Mouse (Mus musculus) colon, adult 2 months (tissue): Measurements from ENCODE around the gene Crmp1. TPM values are rescaled to one million over a fixed set of nuclear protein-coding genes. Genes with fewer than 3 reads are reported as not detected.

Experiments
- polyA plus RNA-seq: library from polyadenylated mRNA; depleted of rRNA; stranded (reverse); fragments of >200 nt; gene quantifications from 2 replicates; pipeline ENCODE4 v1.2.3, GENCODE M21; 2012; rRNA removed

The Crmp1 gene
- polyA plus RNA-seq: 3.3 and 3.8 TPM in 2 replicates

DNA sequence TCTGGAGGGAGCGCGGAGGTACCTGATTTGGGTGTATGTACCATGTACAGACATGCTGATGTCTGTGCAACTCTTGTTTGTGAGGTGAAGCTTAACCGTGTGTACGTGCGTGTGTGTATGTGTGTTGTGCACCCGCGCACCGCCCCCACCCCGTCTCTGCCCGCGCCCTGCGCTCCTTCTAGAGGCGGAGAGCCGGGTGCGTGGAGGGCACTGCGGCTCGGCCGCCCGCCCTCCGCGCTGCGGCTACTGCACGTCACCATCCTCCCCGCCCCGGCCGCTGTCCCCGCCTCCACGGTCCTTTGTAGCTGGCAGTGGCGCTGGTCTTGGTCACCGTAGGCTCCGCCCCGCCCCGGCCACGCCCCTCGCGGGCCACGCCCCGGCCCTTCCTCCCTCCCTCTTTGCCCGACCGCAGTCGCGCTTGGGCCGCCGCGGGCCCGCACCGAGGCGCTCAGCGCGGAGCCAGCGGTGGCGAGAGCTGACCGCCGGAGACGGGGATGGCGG lies at the start of gene Crmp1:
TSS of gene Crmp1 (plus strand) at position 290 of the 501 bp plus-strand sequence.

DNA sequence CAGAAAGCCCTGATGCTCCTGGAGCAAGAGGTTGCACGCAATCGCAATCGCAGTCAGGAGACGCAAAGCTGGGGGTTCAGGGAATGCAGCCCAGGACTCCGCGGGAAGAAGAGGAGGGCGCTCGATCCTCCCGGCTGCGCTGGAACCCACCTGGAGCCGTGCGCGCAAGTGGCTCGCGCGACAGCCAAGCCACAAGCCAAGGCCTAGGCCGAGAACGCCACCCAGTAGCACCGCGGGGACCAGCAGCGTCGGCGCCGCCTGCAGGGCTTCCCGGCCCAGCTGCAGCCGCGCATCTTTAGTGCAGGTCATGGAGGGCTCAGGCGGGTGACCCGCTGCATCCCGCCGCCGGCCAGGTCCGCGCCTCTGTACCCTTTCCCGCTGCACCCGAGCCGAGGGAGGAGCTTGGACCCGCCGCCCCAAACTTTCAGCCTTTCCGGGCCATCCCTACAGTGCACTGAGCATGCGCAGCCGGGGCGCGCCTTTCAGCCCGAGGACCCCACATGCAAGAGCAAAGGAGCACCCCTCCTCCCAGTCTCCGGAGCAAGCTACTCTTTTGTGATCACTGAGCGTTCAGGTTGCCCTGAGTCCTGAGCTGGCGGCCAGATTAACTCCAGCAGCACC lies 94.9 kb downstream of the Crmp1 start, which contains the start of gene Evc:
TSS of gene Evc (minus strand) at position 410 of the 621 bp plus-strand sequence.

DNA sequence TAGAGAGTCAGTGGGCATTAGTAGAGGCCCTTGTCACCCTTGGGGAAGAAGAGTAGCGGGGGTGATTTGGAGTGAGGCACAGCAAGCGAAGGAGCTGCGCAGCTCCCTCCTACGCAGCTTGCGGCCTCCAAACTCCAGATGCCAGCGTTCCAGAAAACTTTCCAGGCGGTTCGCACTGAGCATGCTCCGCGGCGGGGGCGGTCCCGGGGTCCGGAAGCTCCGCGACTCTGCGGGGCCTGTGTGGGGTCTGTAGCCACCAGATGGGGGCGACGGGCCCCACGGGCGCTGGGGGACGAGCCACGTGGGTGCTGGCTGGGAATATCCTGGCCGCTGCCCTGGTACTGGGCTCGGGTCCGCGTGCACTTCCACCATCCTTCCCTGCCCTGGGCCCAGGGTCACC lies 96.5 kb downstream of the Crmp1 start, which contains the start of gene Evc2:
TSS of gene Evc2 (plus strand) at position 212 of the 400 bp plus-strand sequence.

Other genes starting within 250 kb of the Crmp1 start
- gene Gm1043, start 156.6 kb upstream of the Crmp1 start, polyA plus RNA-seq: 0.82 and 1.1 TPM in 2 replicates
- 6.9 and 7.0 TPM in 2 replicates for gene Evc, start 95.0 kb downstream of the Crmp1 start, polyA plus RNA-seq
- gene Evc2, start 96.6 kb downstream of the Crmp1 start, polyA plus RNA-seq: 6.9 and 7.5 TPM in 2 replicates